In the genomic region with DNA sequence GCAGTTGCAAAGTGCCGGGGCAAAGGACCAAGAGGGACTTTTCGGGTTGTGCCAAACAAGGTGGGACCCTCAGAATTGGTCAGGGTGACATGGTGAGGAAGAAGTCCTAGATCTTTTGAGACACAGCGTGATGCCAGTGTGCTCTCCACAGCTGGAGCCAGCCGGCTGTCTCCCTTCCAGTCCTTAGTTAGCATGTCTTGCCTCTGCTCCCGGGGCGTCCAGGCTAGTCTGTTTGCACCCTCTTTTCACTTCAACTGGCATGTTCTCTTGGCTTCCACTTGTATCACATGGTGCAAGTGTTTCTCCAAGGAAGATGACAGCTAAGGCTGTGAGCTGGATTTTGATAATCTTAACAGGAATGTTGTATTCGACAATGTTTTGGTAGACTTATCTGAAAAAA, we compare ENCODE assay signal across 21 mouse cellular contexts.
DNase-seq lines count a peak whose midpoint lies in the region; ATAC-seq and TF ChIP-seq lines count a peak whose summit lies in the region.
"Had no signal": no experiment of that assay in that cellular context is flagged by ENCODE, and none has a peak within 500 bp of the region (broad histone marks: within the 10 kb centered on the region; RNA-seq: fewer than 3 reads in every experiment).

No protein-coding gene starts in this region.

- H3K27me3 ChIP-seq in kidney, adult 2 months (replicated peaks; ENCODE audit: control insufficient read depth, insufficient read depth, low read length), result no peaks in the 10 kb centered on the region
- H3K27me3 ChIP-seq in heart, postnatal 0 days (ENCODE audit: control insufficient read depth, insufficient read depth, low read length), result no peaks in the 10 kb centered on the region
- no peaks in the 10 kb centered on the region for H3K27me3 ChIP-seq in lung, postnatal 0 days (replicated peaks; ENCODE audit: insufficient read depth, low read length)
- H3K27me3 ChIP-seq in hindbrain, embryonic 10.5 days (ENCODE audit: insufficient read depth, poor library complexity, severe bottlenecking), result no peaks in the 10 kb centered on the region
- H3K27me3 ChIP-seq: hindbrain, embryonic 15.5 days; intestine, embryonic 15.5 days; neural tube, embryonic 15.5 days had no signal

- H3K36me3 ChIP-seq in kidney, adult 2 months (ENCODE audit: control insufficient read depth, insufficient read depth, low read length), result no peaks in the 10 kb centered on the region
- no peaks in the 10 kb centered on the region for H3K36me3 ChIP-seq in heart, postnatal 0 days (replicated peaks; ENCODE audit: control insufficient read depth, insufficient read depth, low read length)
- H3K36me3 ChIP-seq in lung, postnatal 0 days (ENCODE audit: insufficient read depth, low read length), result no peaks in the 10 kb centered on the region
- H3K36me3 ChIP-seq in hindbrain, embryonic 10.5 days, result no peaks in the 10 kb centered on the region
- H3K36me3 ChIP-seq: hindbrain, embryonic 15.5 days; intestine, embryonic 15.5 days; neural tube, embryonic 15.5 days had no signal

- no peak for TF ChIP-seq CTCF in kidney, adult 2 months (conservative IDR thresholded peaks at IDR 0.05; ENCODE audit: insufficient read depth, insufficient read length, low read depth, low read length)
- no peak for TF ChIP-seq CTCF in heart, postnatal 0 days (IDR thresholded peaks at IDR 0.05; ENCODE audit: low read depth)
- TF ChIP-seq CTCF in lung, postnatal 0 days (IDR thresholded peaks at IDR 0.05), result no peak

- no peak for ATAC-seq in heart, postnatal 0 days (ENCODE audit: insufficient read depth, low read depth)
- peak; percentile 75 for ATAC-seq in lung, postnatal 0 days
- no peak for ATAC-seq in cerebellum, adult (ENCODE audit: insufficient number of reproducible peaks, low FRiP score, low TSS enrichment)
- ATAC-seq: intestine, embryonic 15.5 days; midbrain, embryonic 16.5 days had no signal

- no peak overlapping the region for H3K9ac ChIP-seq in heart, postnatal 0 days (replicated peaks; ENCODE audit: low read depth, low read length)
- no peak overlapping the region for H3K9ac ChIP-seq in lung, postnatal 0 days (replicated peaks; ENCODE audit: low read depth)
- H3K9ac ChIP-seq: hindbrain, embryonic 15.5 days; intestine, embryonic 15.5 days; neural tube, embryonic 15.5 days had no signal

- no peak overlapping the region for H3K4me3 ChIP-seq in kidney, adult 2 months (ENCODE audit: insufficient read depth, low read depth, low read length)
- H3K4me3 ChIP-seq in heart, postnatal 0 days (ENCODE audit: low read depth, low read length), result no peak overlapping the region
- H3K4me3 ChIP-seq in lung, postnatal 0 days (ENCODE audit: low read depth, low read length), result no peak overlapping the region
- H3K4me3 ChIP-seq in hindbrain, embryonic 10.5 days, result no peak overlapping the region
- H3K4me3 ChIP-seq: forebrain, embryonic 10.5 days; hindbrain, embryonic 15.5 days; intestine, embryonic 15.5 days; left cerebral cortex, adult 2 months; neural tube, embryonic 15.5 days had no signal

- no peak for TF ChIP-seq EP300 in heart, postnatal 0 days (IDR thresholded peaks at IDR 0.05; ENCODE audit: low read depth)
- TF ChIP-seq EP300 in lung, postnatal 0 days (IDR thresholded peaks at IDR 0.05), result no peak

- H3K9me3 ChIP-seq in heart, postnatal 0 days (replicated peaks; ENCODE audit: control insufficient read depth, low read length), result no peaks in the 10 kb centered on the region
- H3K9me3 ChIP-seq in lung, postnatal 0 days (ENCODE audit: low read length), result no peaks in the 10 kb centered on the region
- no peaks in the 10 kb centered on the region for H3K9me3 ChIP-seq in hindbrain, embryonic 10.5 days
- H3K9me3 ChIP-seq: forebrain, embryonic 10.5 days; hindbrain, embryonic 15.5 days; intestine, embryonic 15.5 days; neural tube, embryonic 15.5 days had no signal

- DNase-seq in heart, adult 11 months, result peak; percentile 87
- DNase-seq in heart, postnatal 4 days, result no peak
- DNase-seq in kidney, adult 2 months, result peak; percentile 53
- DNase-seq in kidney, adult 9 months, result no peak
- no peak for DNase-seq in heart, postnatal 0 days (ENCODE audit: low spot score)
- DNase-seq in lung, postnatal 0 days (ENCODE audit: low spot score), result peak; percentile 76
- no peak for DNase-seq in hindbrain, embryonic 10.5 days (ENCODE audit: low spot score)
- DNase-seq: adrenal gland, postnatal 36 days; cerebellum, adult 2 months; kidney, postnatal 10 days; layer of hippocampus, adult 9-11 months; left cerebral cortex, postnatal 4 days; right cerebral cortex, postnatal 14 days had no signal

- no peak for TF ChIP-seq POLR2A in kidney, adult 2 months (IDR thresholded peaks at IDR 0.05; ENCODE audit: low read depth, low read length)

- H3K4me1 ChIP-seq in kidney, adult 2 months (ENCODE audit: control insufficient read depth, insufficient read depth, low read length), result peaks cover 43% of the 10 kb centered on the region
- peaks cover 60% of the 10 kb centered on the region for H3K4me1 ChIP-seq in heart, postnatal 0 days (ENCODE audit: control insufficient read depth, insufficient read depth)
- peaks cover 18% of the 10 kb centered on the region; the same call in 1 of the 2 replicates for H3K4me1 ChIP-seq in lung, postnatal 0 days (ENCODE audit: insufficient read depth, low read depth, low read length)
- peaks cover 31% of the 10 kb centered on the region for H3K4me1 ChIP-seq in hindbrain, embryonic 10.5 days (replicated peaks)
- H3K4me1 ChIP-seq: hindbrain, embryonic 15.5 days had no signal

- 49% methylated on average over 7 of the region's 7 CpGs for WGBS in kidney, adult 2 months
- WGBS in heart, postnatal 0 days, result 24% methylated on average over 7 of the region's 7 CpGs
- WGBS in lung, postnatal 0 days, result 39% methylated on average over 7 of the region's 7 CpGs
- WGBS in hindbrain, embryonic 10.5 days, result 68% methylated on average over 7 of the region's 7 CpGs

- H3K27ac ChIP-seq in kidney, adult 2 months (ENCODE audit: insufficient read depth, low read depth, low read length), result 0 out of 2 replicates have a peak overlapping the region, but pooled peaks have one; percentile 10
- peak overlapping the region; percentile 24 for H3K27ac ChIP-seq in heart, postnatal 0 days (ENCODE audit: low read depth)
- H3K27ac ChIP-seq in lung, postnatal 0 days (ENCODE audit: low read length), result 0 out of 2 replicates have a peak overlapping the region, but pooled peaks have one; percentile 22
- no peak overlapping the region for H3K27ac ChIP-seq in hindbrain, embryonic 10.5 days
- H3K27ac ChIP-seq: forebrain, embryonic 10.5 days; hindbrain, embryonic 15.5 days; intestine, embryonic 15.5 days; left cerebral cortex, adult 2 months; neural tube, embryonic 15.5 days had no signal

- no peak overlapping the region; the same call in 1 of the 2 replicates for H3K4me2 ChIP-seq in heart, postnatal 0 days (ENCODE audit: low read depth, low read length)
- H3K4me2 ChIP-seq in lung, postnatal 0 days (replicated peaks; ENCODE audit: low read depth, low read length), result no peak overlapping the region
- H3K4me2 ChIP-seq: hindbrain, embryonic 15.5 days; intestine, embryonic 15.5 days; liver, embryonic 11.5 days; neural tube, embryonic 15.5 days had no signal

Comparison
In these comparisons a context has a peak if more than half of its experiments do, and no peak if none do; other contexts are left out.
1. DNase-seq: peak in heart, adult 11 months (single experiment), kidney, adult 2 months (single experiment) and lung, postnatal 0 days (single experiment); none in heart, postnatal 4 days (single experiment), kidney, adult 9 months (single experiment), heart, postnatal 0 days (single experiment) and hindbrain, embryonic 10.5 days (single experiment).